Mouse (Mus musculus) E14TG2a.4 (cell line): Measurements from ENCODE around the gene Aip.

Experiments
- CTCF ChIP-seq: conservative IDR thresholded peaks from 2 replicates; pipeline ENCODE4 v1.5.1; 2014; ENCODE audit warnings: low read length
- NANOG ChIP-seq: IDR thresholded peaks from 2 replicates; pipeline ENCODE4 v1.6.1; 2014; ENCODE audit warnings: borderline replicate concordance, low read length, mixed read lengths
- POU5F1 ChIP-seq: IDR thresholded peaks from 2 replicates; pipeline ENCODE4 v1.6.1; 2014; ENCODE audit warnings: low read length, borderline replicate concordance

DNA sequence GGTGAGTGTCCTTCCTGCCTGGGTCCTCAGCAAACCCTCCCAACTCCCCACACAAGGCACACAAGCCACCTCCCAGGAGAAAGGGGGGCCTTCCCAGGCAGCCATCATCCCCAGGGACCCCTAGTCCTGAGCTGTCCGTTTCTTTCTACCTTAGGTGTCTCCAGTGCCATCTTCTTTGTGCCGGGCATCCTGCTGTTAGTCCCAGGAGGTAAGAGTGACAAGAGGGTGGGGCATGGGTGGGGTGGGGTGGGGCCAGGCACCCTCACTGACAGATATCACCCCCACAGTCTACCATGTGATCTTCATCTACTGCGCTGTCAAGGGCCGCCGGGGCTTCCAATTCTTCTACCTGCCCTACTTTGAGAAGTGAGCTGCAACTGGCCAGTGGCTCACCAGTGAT is 5.4 kb upstream of the Aip start:
- TF ChIP-seq CTCF = no peak
- TF ChIP-seq NANOG = no peak
- no peak for TF ChIP-seq POU5F1
